Mouse (Mus musculus) cortical plate, adult 2 months (tissue): ENCODE measurements around the gene Top1.

ENCODE experiments used
- CTCF ChIP-seq: fragments of 200-500 bp; IDR thresholded peaks from 2 replicates; pipeline ENCODE4 v1.5.1; 2011; ENCODE audit warnings: mild to moderate bottlenecking, control low read depth, low read length; ENCODE audit not compliant: insufficient read depth; ENCODE audit errors: extremely low read depth
- POLR2A ChIP-seq: fragments of 200-500 bp; IDR thresholded peaks from 2 replicates; pipeline ENCODE4 v1.6.1; 2011; ENCODE audit warnings: mild to moderate bottlenecking, low read length, control low read depth; ENCODE audit not compliant: insufficient read depth; ENCODE audit errors: extremely low read depth

DNA sequence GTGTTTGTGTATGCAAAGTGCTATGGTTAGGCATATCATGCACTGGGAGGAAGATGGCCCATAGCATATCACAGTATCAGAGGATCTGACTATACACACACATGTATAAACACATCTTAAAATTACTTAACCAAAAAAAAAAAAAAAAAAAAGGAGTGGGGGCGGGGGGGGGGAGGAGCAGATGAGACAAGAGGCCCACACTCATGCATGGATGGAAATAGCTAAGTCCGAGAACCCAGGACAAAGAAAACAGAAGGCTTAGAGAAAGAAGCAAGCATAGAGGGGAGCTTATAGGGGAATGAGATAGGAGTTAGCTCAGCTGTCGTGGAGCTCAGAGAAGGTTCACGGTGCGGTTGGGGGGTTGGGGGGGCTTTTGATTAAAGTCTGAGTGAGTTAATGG lies 17.6 kb upstream of the Top1 start:
- TF ChIP-seq CTCF: no peak
- no peak for TF ChIP-seq POLR2A
